Mouse (Mus musculus): ENCODE measurements around the gene Ube2q1.
"Not testable (repeated sequence)": the region's sequence is repeated elsewhere in the genome, so short reads cannot be mapped to it uniquely, and the experiment has no call there.

Gene Ube2q1

DNA sequence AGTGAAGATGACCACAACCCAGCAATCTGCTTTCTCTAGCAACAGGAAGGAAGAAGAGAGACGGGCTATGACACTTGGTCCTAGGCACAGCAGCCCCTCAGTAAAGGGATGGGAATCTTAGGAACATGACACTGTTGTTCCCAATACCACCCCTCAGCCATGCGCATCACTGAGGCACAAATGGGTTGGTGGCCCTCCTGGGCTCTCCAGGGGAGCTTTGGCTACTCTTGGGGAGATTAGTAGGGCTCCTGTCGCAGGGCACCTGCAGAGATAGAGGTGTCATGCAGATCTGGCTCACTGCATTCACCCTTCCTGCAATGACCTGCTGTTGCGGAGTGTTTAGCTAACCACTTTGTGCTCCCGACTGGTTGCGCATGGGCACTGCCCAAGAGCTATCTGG lies 12.9 kb downstream of the Ube2q1 start:
- DNase-seq (ENCODE audit: low spot score in 2 of 2) = no peak

DNA sequence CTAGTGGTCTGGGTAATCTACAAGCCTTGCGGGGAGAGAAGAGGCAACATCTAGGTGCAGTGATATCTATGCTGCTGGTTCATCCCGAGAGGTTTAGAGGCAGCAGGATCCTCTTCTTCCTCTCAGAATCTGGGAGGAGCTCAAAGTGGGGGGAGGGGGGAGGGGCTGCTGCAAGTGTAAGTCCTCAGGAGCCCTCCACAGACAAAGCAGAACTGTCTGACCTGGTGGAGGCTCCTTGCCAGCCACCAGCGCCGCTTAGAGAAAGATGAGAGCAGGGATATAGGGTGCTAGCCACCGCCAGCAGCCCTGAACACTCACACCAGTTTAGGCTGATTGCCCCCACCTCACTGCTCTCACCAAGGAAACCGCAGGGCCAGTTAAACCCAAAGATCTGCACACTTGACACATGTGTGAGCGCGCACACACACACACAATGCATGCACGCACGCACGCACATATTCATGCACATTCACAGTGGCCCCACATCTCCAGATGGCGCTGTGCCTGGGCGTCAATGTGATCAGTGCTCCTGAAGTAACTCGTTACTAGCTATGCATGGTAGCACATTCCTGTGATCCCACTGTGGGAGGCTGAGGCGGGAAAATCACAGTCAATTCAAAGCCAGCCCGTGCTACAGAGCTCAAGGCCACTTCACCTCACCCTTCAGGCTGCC lies 15.4 kb downstream of the Ube2q1 start:
- no peak for DNase-seq (ENCODE audit: low spot score in 2 of 2)

DNA sequence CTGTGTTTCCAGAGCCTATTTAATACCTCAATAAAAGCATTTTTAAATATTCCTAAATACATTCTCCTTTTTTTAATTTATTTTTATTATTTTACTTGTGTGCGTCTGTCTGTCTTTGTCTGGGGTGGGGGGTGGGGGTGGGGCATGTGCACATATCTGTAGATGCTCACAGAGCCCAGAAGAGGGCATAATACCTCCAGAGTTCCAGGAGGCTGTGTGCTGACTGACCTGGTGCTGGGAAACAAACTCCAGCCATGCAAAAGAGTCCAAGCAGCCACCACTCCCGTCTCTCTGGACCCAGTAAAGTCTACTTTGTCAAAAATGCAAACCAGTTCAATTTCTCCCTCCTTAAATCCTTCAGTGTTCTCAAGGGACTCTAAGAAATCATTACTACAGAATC lies 21.2 kb downstream of the Ube2q1 start:
- no peak for DNase-seq (ENCODE audit: low spot score in 2 of 2)

DNA sequence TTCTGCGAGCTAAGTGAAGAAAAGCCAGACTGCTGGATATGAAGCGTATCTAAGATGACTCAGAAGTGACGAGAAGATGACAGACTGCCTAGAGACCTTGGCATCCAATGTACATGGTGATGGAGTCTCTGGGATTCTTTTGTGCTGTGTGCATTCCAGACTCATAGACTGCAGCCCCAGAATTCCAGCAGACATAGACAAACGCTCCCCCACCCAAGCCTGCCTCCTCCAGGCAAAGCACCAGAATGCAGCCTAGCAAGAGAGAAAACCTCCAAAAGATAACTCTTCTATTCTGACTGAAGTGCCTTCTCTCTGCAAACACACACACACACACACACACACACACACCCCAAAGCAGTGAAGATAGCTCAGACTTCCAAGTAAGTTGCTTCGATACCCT lies 22.3 kb downstream of the Ube2q1 start:
- DNase-seq (ENCODE audit: low spot score in 2 of 2) = no peak

DNA sequence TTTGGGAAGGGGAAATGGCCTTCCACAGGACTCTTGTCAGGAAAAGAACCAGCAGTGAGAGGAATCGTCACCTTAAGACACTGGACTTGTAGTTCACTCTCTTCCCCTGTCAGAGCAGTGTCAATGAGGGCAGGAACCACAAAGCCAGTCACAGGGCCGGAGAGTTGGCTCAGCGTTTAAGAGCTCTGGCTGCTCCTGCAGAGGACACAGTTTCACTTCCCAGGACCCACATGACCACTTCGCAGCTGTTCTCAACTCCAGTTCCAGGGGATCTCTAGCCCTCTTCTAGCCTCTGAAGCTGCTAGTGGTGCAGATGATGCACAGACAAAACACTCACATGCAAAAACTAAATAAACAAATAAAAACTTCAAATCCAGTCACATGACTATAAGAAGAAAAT lies 22.9 kb downstream of the Ube2q1 start:
- DNase-seq (ENCODE audit: low spot score in 2 of 2) = no peak

DNA sequence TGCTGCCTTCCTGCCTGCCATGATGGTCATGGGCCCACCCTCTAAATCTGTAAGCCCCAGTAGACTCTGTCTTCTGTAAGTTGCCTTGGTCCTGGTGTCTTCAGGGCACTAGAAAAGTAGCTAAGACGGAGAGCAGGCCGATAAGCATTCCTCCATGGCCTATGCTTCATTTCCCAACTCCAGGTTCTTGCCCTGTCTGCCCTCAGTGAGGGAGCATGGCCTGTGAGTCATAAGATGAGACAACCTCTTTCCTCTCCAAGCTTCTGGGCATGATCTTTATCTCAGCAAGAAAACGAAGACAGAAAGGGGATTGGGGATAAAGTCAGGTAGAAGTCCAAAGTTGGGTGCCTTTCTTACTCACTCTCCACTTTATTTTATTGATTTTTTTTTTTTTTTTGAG lies 25.1 kb downstream of the Ube2q1 start:
- DNase-seq (ENCODE audit: low spot score in 2 of 2) = no peak

DNA sequence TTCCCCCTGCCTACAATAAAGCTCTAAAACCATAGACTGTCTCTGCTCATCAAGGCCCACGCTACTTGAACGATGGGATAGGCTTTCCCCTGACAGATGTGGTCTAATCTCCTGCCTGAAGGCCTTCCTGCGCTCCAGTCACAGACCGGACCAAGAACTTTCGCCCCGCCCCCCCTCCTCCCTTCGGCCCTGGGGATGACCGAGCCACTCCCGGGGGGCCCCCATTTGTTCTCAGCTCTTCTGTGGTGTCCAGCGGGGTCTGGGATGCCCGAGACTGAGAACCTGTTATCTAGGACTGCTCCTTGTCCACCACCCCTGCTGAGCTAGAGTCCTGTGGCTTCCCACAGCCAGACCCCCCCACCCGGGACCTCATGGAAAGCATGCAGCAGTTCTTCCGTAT lies 26.1 kb downstream of the Ube2q1 start:
- DNase-seq (ENCODE audit: low spot score in 2 of 2) = no peak

DNA sequence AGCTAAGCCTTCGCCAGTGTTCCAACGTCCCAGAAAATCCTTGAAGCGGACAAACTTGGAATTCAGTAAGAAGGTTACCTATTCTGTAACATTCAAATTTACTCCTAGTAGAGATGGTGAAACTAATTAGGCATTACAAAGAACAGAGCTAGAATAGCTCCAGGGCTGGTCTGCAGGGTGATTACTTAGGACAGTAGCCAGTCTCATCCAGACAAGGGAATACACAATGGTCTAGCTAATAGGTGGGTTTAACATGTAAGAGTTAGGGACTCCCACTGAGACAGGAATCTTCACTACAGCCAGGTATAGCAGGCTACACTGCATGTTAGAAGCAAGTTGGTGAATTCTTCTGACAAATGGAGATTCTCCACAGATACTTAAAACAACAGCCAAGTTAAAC lies 26.7 kb downstream of the Ube2q1 start:
- not testable (repeated sequence) for DNase-seq (ENCODE audit: low spot score in 2 of 2)

DNA sequence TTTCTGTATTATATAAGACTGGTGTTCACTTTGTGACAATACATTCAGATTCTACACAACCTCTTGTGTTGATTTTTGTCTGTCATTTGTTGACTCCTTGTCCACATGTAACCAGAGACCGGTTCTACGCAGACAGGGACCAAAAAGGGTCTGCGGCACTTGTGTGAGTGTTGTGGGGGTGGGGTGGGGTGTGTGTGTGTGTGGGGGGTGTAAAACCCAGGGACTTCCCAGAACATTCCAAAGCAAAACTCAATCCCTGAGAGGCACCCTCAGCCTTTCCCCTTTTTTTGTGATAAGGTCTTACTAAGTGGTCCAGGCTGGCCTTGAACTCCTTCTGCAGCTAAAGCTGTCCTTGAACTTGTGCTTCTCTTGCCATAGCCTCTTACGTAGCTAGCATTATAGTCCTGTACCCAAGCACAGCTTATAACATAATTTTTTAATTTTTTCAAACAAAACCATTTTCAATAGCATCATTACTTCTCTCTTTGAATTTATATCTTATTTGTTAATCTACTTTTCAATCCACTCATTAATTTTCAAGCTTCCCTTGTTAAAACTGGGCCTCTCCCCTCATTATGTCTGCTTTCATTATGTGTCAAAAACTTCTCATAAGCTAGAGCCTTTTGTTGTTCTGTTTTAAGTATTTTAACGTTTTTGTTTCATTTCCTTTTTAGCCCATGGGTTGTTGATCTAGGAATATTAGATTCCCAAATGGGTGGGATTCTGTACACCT lies 27.5 kb downstream of the Ube2q1 start:
- DNase-seq (ENCODE audit: low spot score in 2 of 2) = no peak

DNA sequence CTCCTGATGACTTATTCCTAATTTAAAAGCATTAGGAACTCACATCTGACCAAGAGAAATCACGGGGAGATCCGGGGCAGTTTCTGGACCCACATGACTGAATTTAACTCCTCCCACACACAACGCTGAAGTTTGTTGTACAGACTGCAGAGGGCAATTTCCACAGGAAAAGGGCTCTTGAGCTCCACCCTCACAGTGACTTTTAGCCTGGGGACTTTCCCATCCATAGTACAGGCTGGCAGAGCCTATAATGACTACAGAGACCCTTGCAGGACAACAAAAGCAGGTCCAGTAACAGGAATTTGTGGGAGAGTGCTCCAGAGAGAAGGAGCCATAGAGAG lies 28.1 kb downstream of the Ube2q1 start:
- DNase-seq (ENCODE audit: low spot score in 2 of 2) = no peak

DNA sequence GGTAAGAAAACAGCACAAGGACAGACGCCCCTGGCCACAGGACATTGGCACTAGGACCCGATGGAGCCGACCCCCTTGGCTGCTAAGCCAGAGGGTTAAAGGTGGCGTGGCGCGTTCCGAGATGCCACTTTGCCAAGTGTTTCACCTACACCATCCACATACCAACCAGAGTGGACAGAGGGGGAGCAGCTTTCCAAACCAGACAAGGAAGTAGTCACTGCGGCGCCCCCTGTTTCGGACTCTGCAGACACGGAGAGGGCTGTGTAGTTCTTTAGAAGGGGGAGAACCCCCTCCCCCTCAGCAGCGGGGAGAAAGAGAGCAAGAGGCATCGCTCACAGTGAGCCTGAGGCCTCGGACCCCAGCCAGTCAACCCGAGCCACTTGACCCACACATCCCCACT lies 29.5 kb downstream of the Ube2q1 start:
- no peak for DNase-seq (ENCODE audit: low spot score in 2 of 2)

DNA sequence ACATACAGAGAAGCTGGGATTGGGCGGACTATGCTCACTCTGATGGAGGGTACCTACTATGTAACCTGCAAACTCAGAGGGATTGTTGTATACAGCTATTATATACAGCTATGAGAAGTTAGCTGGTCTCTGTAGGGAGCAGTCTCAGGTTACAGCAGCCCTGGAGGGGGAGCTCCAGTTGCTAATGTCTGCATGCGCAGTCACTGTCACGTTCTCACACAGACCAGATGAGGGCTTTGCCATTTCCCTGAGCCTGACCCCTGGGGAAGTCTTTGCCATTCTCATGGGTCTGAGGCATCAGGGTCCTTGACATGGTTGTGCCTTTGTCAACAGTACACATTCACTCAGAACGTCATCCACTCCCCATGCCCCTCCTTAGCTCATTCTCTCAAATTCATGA lies 31.8 kb downstream of the Ube2q1 start:
- no peak for DNase-seq (ENCODE audit: low spot score in 2 of 2)

DNA sequence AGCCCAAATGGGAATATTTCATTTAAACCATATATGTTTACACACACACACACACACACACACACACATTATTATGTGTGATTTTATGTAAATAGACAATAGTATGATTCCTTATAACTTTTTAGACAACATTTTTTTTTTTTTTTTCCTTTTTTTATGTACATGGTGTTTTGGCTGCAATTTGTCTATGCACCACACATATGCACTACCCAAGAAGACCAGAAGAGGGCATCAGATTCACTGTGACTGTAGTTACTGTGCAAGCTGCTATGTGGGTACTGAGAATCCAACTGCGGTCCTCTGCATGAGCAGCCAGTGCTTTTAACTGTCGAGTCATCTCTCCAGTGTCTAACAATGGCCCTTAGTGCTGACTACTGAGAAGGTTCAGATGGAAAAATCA lies 33.3 kb downstream of the Ube2q1 start:
- DNase-seq (ENCODE audit: low spot score in 2 of 2) = no peak

DNA sequence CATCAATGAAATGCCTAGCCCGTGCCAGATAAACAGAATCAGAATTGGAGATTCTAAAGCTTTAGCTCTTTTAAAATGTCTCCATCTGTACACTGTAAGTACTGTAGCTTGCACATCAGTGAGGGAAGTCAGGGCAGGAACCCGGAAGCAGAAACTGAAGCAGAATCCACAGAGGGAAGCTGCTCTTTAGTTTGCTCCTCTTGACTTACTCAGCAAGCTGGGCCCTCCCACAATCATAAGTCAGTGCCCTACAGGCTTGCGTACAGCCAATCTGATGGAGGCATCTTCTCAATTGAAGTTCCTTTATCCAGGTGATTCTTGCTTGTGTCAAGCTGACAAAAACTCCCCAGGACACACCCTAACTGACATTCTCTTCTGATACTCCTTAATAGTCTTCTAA lies 33.8 kb downstream of the Ube2q1 start:
- no peak for DNase-seq (ENCODE audit: low spot score in 2 of 2)

DNA sequence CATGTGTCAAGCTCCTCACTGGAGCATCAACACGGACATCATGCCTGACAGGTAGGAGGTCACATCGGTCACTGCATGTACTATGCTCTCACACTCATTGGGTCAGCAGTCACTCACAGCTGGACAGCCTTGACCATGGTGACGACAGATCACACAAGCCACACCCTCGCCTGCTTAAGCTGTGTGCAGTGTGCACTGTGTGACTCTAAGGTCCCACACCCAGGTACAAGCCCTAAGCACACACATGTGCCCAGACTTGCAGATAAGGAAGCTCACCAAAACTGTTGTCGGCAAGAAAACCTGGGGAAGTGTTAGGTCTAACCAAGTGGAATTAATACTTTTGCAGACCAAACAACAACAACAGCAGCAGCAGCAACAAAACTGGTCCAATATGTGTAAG lies 34.5 kb downstream of the Ube2q1 start:
- no peak for DNase-seq (ENCODE audit: low spot score in 2 of 2)

DNA sequence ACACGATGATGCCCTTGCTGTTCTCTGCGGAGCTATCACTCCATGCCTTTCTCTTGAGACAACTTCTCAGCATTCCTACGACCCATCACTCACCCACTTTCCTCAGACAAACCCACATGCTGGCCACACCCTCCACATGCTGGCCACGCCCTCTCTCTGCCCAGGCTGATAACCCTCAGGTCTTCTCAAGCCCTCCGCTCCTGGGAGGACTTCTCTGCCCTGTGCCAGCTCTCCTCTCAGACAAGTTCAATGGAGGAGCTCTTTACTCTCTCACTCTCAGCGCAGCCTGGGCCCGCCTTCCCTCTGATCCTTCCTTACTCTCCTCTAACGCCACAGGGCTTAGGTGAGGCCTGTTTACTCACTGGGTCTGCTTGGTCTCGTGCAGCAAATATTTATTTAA lies 35.2 kb downstream of the Ube2q1 start:
- no peak for DNase-seq (ENCODE audit: low spot score in 2 of 2)

DNA sequence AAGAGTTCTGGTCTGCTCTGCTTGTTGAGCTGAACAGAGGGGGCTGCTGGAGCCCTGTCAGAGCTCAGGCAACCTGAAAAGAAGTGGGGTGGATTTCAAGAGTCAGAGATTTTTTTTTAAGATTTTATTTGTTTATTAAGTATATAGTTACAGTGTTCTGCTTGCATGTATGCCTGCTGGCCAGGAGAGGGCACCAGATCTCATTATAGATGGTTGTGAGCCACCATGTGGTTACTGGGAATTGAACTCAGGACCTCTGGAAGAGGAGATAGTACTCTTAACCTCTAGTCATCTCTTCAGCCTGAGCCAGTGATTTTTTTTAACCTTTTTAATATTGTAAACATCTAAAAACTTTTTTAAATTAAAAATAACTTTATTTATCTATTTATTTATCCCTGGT lies 37.4 kb downstream of the Ube2q1 start:
- DNase-seq (ENCODE audit: low spot score in 2 of 2) = no peak

DNA sequence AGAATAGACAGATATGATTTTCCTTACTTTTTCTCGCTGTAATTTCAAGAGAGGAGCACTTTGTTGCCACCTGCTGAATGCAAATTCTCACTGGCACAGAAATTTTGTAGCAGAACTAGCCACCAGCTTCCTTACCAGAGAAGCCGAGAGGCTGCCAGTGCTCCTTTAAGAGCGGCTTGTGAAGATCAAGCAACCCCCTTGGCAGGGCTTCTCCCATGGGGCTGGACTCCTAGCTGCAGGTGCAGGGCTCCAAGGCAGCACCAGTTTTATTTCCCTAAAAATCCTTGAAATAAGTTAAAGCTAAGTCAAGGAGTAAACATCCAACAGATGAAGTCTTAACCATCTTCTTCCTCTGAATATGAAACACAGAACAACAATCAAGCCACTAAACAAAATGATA lies 38.8 kb downstream of the Ube2q1 start:
- DNase-seq (ENCODE audit: low spot score in 2 of 2) = no peak

DNA sequence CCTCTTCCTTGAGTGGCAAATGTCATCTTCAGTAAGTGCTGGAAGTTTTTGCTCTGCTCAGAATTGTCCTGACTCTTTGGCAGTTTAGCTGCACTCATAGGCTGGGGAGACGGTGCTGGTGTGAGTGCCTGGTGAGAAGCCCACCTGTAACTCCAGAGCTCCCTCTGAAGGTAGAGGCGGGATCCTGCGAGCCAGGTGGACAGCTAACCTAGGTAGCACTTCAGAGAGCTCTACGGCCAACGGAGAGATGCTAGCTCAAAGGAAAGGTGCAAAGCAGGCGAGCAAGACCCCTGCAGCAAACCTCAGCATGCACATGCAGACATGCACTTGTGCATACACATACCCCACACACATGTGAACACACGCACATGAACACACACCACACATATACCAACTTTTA lies 40.6 kb downstream of the Ube2q1 start:
- DNase-seq (ENCODE audit: low spot score in 2 of 2) = no peak

DNA sequence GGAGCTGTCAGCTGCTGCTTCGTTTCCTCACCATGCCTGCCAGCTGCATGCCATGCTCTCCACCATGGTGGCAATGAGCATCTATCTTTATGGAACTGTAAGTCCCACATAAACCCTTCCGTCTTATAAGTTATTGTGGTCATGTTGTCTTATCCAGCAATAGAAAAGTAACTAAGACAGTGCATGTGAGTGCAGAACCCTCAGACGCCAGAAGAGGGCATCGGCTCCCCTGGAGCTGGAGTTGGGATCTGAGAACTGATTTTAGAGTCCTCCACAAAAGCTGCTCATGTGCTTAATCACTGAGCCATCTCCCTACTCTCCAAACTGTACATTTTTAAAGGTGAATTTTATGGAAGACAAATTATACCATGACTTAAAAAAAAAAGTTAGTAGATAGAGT lies 43.6 kb downstream of the Ube2q1 start:
- no peak for DNase-seq (ENCODE audit: low spot score in 2 of 2)

DNA sequence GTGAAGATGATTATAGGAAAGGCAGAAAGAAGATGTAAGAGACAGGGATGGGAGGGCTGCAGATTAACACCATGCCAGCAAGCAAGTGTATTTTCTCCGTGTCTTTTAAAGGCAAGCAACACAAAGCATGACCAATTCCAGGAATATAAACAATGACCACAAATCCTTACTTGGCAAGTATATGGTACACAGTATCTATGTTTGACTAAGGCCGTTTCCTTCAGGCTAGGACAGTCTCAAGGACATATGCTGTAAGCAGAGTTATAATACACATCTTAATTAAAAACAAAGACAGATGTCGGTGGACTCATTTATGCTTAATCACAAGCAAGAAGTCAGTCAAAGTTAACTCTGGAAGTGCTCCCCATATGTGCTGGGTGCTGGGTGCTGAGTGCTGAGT lies 45.2 kb downstream of the Ube2q1 start:
- no peak for DNase-seq (ENCODE audit: low spot score in 2 of 2)

DNA sequence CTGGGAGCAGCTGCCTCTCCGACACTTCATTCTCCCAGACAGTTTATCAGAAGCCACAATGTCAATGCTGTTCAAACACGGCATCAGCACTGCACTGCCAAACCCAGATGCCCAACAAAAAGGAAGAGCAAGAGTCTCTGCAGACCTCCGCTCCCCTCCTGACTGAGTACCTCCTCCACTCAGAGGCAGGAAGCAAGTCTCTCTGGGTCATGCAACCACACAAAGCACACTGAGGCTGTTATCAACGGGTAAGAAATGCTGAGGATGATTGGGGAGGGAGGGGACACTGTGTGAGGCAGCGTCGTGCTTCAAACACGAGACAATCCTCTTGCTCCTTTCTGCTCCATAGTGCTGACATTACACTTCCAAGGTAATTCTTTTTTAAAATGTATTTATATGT lies 46.5 kb downstream of the Ube2q1 start:
- DNase-seq (ENCODE audit: low spot score in 2 of 2) = no peak

DNA sequence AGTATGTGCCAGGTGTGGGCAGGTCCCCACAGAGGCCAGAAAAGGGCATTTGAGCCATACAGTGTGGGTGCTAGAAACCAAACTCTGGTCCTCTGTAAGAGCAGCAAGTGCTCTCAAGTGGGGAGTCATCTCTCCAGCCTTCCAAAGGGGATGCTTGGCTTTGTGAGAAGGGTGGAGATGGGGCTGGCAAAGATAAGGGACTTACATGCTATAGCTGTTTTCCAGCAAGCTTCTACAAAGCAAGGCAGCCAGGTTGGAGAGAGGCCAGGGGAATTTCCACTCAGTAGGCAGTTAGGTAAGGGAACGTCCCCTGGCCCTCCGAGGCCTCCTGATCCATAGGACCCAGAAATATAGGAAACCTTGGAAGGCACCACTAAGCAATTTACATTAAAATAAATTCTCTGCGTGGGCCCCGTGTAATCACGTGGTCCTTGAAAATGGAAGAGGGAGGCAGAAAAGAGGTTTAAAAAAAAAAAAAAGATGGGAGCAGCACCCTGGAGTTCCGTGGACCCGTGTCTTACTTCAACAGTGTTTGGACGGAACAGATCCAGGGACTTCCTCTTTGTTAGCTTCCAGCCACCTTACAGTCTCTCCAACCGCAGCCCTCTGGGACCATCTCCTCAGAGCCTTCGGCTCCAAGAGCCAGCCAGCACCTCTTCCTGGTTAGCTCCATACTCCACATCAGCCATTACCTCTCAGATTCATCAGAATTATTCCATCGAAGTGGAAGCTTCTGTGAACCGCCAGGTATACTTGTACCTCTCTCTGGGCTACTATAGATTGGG lies 47.1 kb downstream of the Ube2q1 start:
- no peak for DNase-seq (ENCODE audit: low spot score in 2 of 2)
